Mouse (Mus musculus): ENCODE measurements at regions not wholly inside any gene's neighbourhood (a gene's known extent, or its start where the extent isn't known, plus 50 kb on each side); places are given as distances from the start of the nearest gene placed in this dataset.

- DNase-seq, result no peak
Observed at GRCm38 (mm10) chrX:77443852-77444492, 66.8 kb upstream of the Tbl1x start.

GRCm38 (mm10) chrX:77446755-77447154 lies 64.1 kb upstream of the Tbl1x start:
- no peak for DNase-seq

- no peak for DNase-seq
Observed at GRCm38 (mm10) chrX:77451977-77452675, 58.7 kb upstream of the Tbl1x start.

Measured in right cerebral cortex, postnatal 25 days (tissue).